Mouse (Mus musculus) inflammation-experienced regulatory T-cells, adult 6 months (primary cell): Measurements from ENCODE around the gene Asah2. TPM values are rescaled to one million over a fixed set of nuclear protein-coding genes. Genes with fewer than 3 reads are reported as not detected.
A peak's percentile ranks its signal among the peaks of the same experiment; 100 is the strongest.
"Not testable (repeated sequence)": the region's sequence is repeated elsewhere in the genome, so short reads cannot be mapped to it uniquely, and the experiment has no call there.

Source experiments
- ATAC-seq: one replicate; pipeline ENCODE4 v1.8.0; 2017
- polyA plus RNA-seq, 3 experiments: library from polyadenylated mRNA; unstranded; fragments of 100-300 nt; shearing (Covaris generic); gene quantifications; one replicate each; pipeline ENCODE4 v1.2.1; 2017

The Asah2 gene
- 1 to 10 TPM; 1.5 to 3.2 (median 1.5) TPM for polyA plus RNA-seq

- ATAC-seq = peak; percentile 88
Observed at GRCm38 (mm10) chr19:32107771-32108306, at the start of gene Asah2. Asah2 (minus strand) TSS chr19:32108211.

GRCm38 (mm10) chr19:32157045-32157444, 49.0 kb upstream of the Asah2 start:
- no peak for ATAC-seq

GRCm38 (mm10) chr19:32152529-32152928, 44.5 kb upstream of the Asah2 start:
- ATAC-seq = no peak

- no peak for ATAC-seq
Observed at GRCm38 (mm10) chr19:32148710-32149109, 40.7 kb upstream of the Asah2 start.

- ATAC-seq = no peak
Observed at GRCm38 (mm10) chr19:32142383-32142782, 34.4 kb upstream of the Asah2 start.

- no peak for ATAC-seq
Observed at GRCm38 (mm10) chr19:32138361-32139088, 30.5 kb upstream of the Asah2 start.

GRCm38 (mm10) chr19:32137904-32138303, 29.9 kb upstream of the Asah2 start:
- ATAC-seq = no peak

GRCm38 (mm10) chr19:32136888-32137625, 29.0 kb upstream of the Asah2 start:
- no peak for ATAC-seq

- not testable (repeated sequence) for ATAC-seq
Observed at GRCm38 (mm10) chr19:32131707-32132488, 23.9 kb upstream of the Asah2 start.

- ATAC-seq = no peak
Observed at GRCm38 (mm10) chr19:32129281-32129680, 21.3 kb upstream of the Asah2 start.

GRCm38 (mm10) chr19:32127180-32127850, 19.3 kb upstream of the Asah2 start:
- ATAC-seq = no peak

- ATAC-seq = no peak
Observed at GRCm38 (mm10) chr19:32124155-32124554, 16.1 kb upstream of the Asah2 start.

- ATAC-seq = no peak
Observed at GRCm38 (mm10) chr19:32123196-32123595, 15.2 kb upstream of the Asah2 start.

- no peak for ATAC-seq
Observed at GRCm38 (mm10) chr19:32120798-32121197, 12.8 kb upstream of the Asah2 start.

- ATAC-seq = no peak
Observed at GRCm38 (mm10) chr19:32119666-32120065, 11.7 kb upstream of the Asah2 start.

- no peak for ATAC-seq
Observed at GRCm38 (mm10) chr19:32118496-32118895, 10.5 kb upstream of the Asah2 start.

GRCm38 (mm10) chr19:32117484-32118018, 9.5 kb upstream of the Asah2 start:
- ATAC-seq = no peak

- ATAC-seq = no peak
Observed at GRCm38 (mm10) chr19:32111866-32112790, 4.1 kb upstream of the Asah2 start.

GRCm38 (mm10) chr19:32106750-32107149, 1.3 kb downstream of the Asah2 start:
- ATAC-seq = no peak

GRCm38 (mm10) chr19:32104217-32104616, 3.8 kb downstream of the Asah2 start:
- ATAC-seq = no peak

- ATAC-seq = no peak
Observed at GRCm38 (mm10) chr19:32102976-32103300, 5.1 kb downstream of the Asah2 start.
